Mouse (Mus musculus) fat pad, adult 2 months (tissue): Measurements from ENCODE around the gene Sprr1b.
A peak's percentile ranks its signal among the peaks of the same experiment; 100 is the strongest.
"Not testable (repeated sequence)": the region's sequence is repeated elsewhere in the genome, so short reads cannot be mapped to it uniquely, and the experiment has no call there.

Source experiments
- DNase-seq: peaks from one replicate; pipeline ENCODE4 v3.0.0-alpha.2; 2011; ENCODE audit warnings: low read depth, low spot score; ENCODE audit errors: extremely low read depth

Sprr1b gene

DNA sequence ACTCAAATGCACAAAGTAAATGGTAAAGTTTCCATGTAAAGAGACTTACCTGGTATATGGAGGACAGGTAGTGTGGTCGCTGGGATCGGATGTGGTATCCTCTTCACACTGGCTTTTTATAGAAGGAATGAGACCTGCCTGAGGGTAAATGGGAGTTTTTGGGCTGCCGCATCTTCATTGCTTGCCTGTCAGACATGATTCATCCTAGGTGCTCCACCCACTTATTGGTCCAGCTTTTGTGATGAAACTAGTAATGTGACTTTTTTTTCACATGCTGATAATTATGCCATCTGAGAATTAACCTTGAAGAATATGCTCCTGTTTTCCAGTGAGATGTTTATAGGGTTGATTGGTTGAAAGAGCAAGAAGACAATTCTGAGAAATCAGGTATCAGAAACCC lies at the start of gene Sprr1b:
Gene Sprr1b (minus strand): TSS at position 101 of the 400 bp plus-strand sequence.
- no peak for DNase-seq

DNA sequence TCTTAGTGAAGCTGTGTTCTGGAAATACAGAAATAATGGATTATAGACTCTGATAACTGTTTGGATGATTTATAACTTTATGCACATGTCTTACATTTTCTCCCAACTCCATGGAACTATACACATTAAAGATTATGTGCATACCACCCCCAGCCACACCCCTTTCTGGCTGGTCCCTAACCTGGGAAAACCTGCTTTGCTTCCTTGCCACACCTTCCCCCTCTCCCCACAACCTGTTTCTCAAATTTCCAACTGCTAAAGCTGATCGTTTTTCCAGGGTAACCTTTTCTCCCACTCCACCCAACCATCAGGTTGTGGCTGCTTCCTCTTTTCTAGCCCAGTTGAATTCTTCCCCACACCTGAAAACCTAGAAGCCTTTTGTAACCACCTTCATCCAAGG lies 47.7 kb upstream of the Sprr1b start:
- DNase-seq, result no peak

DNA sequence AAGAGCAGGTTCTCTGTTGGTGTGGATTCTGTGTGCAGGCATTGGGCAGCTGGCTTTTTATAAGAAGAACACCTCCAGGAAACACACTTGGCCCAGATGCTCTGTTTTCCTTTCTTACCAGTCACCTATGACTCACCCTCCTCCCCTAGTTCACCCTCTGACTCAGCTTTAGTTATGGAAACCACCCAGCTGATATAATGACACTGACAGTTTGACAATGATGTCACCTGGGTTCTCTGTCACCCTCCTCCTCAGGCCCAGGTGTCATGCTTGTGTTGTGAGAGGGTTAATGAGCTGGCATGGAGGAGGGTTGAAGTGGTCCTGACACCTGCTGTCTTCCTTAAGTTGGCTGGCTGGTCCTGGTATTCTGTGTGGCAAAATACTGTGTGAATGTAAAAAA lies 47.3 kb upstream of the Sprr1b start, which contains the start of gene Sprr1a:
Gene Sprr1a (minus strand): TSS at position 33 of the 400 bp plus-strand sequence.
- peak; percentile 56 for DNase-seq

DNA sequence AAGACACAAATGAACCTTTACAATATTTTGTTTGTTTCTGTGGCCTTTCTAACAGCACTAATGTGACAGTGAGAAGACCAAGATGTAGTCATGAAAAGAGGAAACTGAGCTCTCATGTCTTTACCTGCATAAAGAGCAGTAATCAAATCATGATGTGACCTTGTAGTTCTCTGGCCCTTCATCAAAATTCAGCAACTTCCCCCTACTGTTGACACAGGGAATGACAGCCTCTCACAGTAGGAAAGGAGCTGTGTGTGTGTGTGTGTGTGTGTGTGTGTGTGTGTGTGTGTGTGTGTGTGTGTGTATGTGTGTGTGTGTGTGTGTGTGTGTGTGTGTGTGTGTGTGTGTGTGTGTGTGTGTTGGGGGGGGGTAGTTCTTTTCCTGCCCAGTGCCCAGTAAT lies 42.7 kb upstream of the Sprr1b start:
- not testable (repeated sequence) for DNase-seq

DNA sequence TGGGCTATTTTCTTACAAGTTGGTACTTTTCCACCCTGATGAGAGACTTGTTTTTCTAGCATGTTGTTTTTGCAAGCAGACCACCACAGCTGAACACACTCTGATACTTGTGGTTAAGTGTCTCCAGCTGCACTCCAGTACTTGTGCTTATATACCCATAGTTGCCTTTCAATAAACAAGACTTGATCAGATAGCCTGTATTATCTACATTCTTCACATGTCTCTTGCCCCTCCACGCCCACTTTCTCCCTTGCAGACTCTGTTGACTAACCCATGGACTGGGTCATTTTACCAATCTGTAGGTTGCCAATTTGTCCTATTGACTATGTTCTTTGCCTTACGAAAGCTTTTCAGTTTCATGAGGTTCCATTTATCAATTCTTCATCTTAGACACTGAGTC lies 31.5 kb upstream of the Sprr1b start:
- DNase-seq, result no peak

DNA sequence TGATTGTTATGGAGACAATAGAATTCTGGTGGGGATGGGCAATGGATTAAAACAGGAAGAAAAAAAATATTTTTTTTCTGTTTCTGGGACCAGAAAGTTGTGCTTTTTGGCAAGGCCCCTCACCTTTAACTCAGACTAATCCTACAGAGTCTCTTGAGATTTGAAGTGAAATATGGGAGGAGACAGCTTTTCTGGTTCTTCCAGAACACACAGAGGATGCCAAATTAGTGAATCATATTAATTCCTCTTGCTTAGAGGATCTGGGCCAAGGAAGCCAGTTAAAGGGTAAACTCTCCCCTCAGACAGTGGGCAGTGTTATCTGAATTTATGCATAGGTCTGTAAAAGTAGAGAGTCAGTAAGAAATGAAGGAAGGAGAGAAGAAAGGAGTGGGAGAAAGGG lies 28.8 kb upstream of the Sprr1b start:
- no peak for DNase-seq

DNA sequence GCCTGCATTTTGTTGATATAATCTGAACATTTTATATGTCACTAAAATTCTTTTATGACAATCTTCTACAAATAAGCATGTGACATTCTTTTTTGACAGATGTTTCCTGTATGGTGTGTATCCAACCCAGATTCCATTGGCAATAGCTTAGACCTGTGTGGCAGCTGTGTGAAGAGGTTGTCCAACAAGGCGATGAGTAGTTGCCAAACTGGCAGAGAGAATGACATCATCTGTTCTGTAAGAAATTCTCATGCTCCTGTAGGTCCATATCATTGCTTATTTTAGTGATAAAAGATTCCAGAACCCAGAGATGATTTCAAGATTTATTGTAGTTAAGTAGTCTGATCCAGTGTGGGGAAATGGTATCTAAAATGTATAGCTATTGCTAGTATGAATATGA lies 28.0 kb upstream of the Sprr1b start:
- DNase-seq, result no peak

DNA sequence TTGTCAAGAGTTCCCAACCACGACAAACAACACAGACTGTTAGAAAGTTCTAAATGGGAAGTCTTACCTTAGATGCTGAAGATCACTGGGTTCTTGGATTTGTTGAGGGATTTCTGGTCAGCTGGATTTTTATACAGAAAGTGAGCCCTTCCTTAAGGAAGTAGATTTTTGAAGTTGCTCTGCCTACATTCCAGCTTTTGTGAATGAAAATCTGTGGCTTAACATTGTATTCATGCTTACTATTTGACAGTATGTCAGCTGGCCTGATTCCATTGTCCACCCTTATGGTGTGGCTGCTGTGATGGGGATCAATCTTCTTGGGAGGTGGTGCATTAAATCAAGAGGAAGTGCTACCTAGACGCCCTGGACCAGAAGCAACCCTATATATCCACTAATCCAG lies 20.0 kb upstream of the Sprr1b start, which contains the start of gene Sprr3:
Gene Sprr3 (minus strand): TSS at position 101 of the 400 bp plus-strand sequence.
- DNase-seq, result no peak

DNA sequence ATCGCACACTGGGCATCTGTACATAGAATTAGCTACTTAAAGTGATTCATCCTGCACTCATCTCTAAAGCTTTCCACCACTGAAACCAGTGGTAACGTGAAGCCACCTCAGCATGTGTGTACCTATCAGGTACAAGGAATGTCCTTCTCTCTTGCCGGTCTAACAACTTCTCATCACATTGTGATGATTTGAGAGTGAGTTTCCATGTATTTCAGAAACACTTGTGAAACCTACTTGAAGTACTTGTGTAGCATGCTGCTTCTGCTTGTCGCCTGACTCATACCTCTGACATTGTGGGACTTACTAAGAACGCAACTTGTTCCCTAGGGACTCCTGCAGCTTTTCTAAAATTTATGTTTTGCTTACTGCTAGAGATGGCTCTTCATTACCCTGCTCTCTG lies 16.6 kb upstream of the Sprr1b start:
- DNase-seq, result no peak

DNA sequence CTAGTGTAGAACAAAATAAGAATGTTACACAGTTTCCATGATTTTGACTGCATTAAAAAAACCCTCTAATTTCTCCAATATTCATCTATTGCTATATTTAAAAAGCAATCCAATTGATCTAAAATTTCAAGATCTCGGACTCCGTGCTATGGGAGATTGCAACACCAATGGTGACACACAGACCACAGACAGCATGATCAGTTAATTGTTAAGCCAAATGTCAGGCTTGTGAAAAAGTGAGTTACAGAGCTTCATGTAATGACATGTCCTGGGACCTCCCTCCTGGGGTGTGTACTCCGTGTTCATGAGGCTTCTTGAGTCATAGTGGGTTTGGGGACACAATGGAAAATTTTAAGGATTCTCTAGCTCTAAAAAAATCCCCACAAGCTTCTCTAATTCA lies 1.6 kb upstream of the Sprr1b start:
- DNase-seq, result no peak

DNA sequence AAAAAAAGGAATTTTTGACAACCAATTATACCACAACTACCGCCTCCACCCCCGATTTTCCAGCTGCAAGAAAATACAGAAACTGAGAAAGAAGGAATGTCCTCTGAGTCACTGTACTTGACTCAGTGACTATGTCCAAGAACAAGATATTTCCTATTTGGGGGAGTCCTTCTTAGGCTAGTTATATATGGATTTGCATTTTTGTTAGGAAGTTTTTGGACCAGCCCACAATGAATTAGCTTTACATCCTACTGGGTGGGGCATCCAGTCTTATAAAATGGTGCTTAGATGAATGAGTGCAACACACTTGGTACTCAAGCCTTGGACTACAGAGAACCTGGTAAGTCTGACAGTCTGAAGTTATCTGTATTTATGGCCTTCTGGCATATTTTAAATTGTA lies 6.3 kb downstream of the Sprr1b start, which contains the start of gene Sprr2k:
Gene Sprr2k (plus strand): TSS at position 301 of the 400 bp plus-strand sequence.
- no peak for DNase-seq

DNA sequence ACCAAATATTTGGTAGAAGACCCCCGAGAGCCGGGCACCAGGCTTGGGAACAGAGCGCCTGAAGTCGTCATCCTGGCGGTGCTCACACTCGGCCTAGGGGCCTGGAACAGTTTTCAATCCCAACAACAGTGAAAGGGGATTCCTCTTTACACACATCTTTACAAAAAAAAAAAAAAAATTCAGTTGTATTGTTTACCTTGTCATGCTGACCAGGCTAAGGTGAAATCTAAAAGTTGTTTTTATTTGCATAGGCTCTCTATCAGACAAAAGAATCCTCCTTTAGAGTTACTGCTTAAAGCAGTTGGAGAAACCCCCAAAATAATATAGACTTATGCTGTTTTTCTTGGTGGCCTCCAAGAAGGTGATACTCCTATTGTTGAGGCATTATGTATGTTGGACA lies 9.3 kb downstream of the Sprr1b start, which contains the start of gene Gm9774:
Gene Gm9774 (minus strand): TSS at position 101 of the 400 bp plus-strand sequence.
- DNase-seq, result no peak

DNA sequence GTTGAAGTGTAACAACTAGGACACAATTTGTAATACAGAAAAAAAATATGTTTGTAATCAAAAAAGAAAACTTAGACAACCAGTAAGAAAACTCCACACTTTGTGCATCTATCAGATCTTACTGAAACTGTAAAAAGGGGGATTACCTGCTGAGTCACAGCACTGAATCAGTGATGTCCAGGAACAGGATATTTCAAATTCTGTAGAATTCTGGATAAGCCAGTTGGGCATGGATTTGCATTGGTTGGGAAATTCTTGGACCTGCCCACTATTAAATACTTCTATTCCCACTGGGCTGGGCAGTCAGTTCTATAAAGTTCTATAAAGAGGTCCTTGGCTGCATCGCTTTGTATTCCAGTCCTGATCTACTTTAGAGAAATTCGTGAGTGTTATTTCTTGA lies 20.8 kb downstream of the Sprr1b start, which contains the start of gene Sprr2j-ps:
Gene Sprr2j-ps (plus strand): TSS at position 301 of the 400 bp plus-strand sequence.
- DNase-seq, result no peak

DNA sequence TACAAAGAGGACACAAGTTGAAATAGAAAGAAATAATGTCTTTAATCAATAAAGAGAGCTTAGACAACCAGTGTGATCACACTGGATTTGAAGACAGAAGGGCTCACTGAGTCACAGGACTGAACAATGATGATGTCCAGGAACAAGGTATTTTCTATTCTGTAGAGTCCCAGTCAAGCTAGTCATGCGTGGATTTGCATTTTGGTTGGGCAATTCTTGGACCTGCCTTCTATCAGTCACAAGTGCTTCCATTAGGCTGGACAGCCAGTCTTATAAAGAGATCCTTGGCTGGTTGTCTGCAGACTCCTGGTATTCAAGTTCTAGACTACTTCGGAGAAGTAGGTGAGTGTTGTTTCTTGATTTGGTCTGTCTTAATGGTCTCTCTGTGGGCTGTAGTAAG lies 30.9 kb downstream of the Sprr1b start, which contains the start of gene Sprr2i:
Gene Sprr2i (plus strand): TSS at position 301 of the 400 bp plus-strand sequence.
- DNase-seq, result no peak

DNA sequence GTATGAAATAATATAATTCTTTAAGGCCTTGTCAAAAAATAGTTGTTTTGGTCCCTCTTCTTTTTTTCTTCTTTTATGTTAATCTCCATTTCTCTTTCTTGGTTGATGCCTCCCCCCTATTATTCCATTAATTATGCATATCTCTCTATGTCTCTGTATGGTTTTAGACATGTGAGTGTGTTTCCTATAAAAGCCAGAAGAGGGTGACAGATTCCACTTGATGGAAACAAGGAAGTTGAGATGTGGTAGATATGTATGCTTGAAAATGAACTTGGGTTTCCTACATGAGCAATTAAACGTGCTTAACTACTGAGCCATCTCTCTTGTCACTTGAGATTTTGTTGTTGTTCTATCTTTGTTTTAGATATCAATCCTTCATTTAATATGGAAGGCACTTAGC lies 44.3 kb downstream of the Sprr1b start:
- DNase-seq, result no peak
